Mouse (Mus musculus): ENCODE results near the gene Atg7. TPM values are rescaled to one million over a fixed set of nuclear protein-coding genes. Genes with fewer than 3 reads are reported as not detected.

Atg7 gene
- polyA plus RNA-seq, 1 experiment from 2014 or later = 20.8 TPM

- no peak overlapping the region for H3K4me2 ChIP-seq (replicated peaks)
- no peak for ATAC-seq (replicated peaks)
- no peaks in the 10 kb centered on the region for H3K27me3 ChIP-seq
- H3K9ac ChIP-seq (replicated peaks) = no peak overlapping the region
- no peaks in the 10 kb centered on the region for H3K9me3 ChIP-seq
- H3K27ac ChIP-seq (replicated peaks) = peak overlapping the region; percentile 60; the same call in 1 of the 2 replicates
- H3K36me3 ChIP-seq = no peaks in the 10 kb centered on the region
- 79% methylated on average over 8 of the region's 8 CpGs for WGBS
- H3K4me1 ChIP-seq = peaks cover 35% of the 10 kb centered on the region
- H3K4me3 ChIP-seq = no peak overlapping the region
These were observed 76.8 kb downstream of the Atg7 start for GRCm38 (mm10) chr6:114719665-114720064.

GRCm38 (mm10) chr6:114722046-114722445, 79.1 kb downstream of the Atg7 start:
- Histone ChIP-seq H3K4me1 (peaks cover 33% of the 10 kb centered on the region), H3K4me3 (no peak overlapping the region), H3K9ac (replicated peaks) (no peak overlapping the region), H3K36me3 (no peaks in the 10 kb centered on the region), H3K27ac (replicated peaks) (no peak overlapping the region), H3K9me3 (no peaks in the 10 kb centered on the region), H3K4me2 (replicated peaks) (no peak overlapping the region), H3K27me3 (no peaks in the 10 kb centered on the region)
- ATAC-seq (replicated peaks) = no peak
- 93% methylated on average over 5 of the region's 5 CpGs for whole genome bisulfite sequencing

GRCm38 (mm10) chr6:114723925-114724324, 81.0 kb downstream of the Atg7 start:
- Histone ChIP-seq H3K4me1 (peaks cover 28% of the 10 kb centered on the region), H3K9ac (replicated peaks) (no peak overlapping the region), H3K4me2 (replicated peaks) (no peak overlapping the region), H3K27ac (replicated peaks) (no peak overlapping the region), H3K36me3 (no peaks in the 10 kb centered on the region), H3K4me3 (no peak overlapping the region), H3K9me3 (no peaks in the 10 kb centered on the region), H3K27me3 (no peaks in the 10 kb centered on the region)
- 21% methylated on average over 9 of the region's 9 CpGs for WGBS
- peak; percentile 73 for ATAC-seq (replicated peaks)

DNA sequence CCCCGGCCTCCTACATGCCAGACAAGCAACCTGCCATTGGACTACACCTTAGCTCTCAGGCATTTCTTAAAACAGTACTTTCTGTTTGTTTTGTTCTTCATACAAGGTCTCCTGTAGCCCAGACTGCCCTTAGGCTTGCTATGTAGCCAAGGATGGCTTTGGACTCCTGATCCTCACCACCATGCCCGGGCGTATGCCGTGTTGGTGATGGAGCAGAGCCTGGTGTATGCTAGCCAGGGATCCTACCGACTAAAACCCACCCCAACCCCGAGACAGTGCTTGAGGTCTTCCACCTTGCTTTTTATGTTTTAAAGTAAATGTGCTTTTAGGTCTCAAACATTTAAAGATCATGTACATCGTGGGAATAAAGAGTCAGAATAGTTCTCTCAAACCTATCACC, 81.5 kb downstream of the Atg7 start:
- H3K4me1 ChIP-seq = peaks cover 23% of the 10 kb centered on the region
- no peaks in the 10 kb centered on the region for H3K27me3 ChIP-seq
- H3K4me3 ChIP-seq = no peak overlapping the region
- 89% methylated on average over 7 of the region's 7 CpGs for WGBS
- H3K4me2 ChIP-seq (replicated peaks) = no peak overlapping the region
- no peaks in the 10 kb centered on the region for H3K36me3 ChIP-seq
- no peaks in the 10 kb centered on the region for H3K9me3 ChIP-seq
- no peak overlapping the region for H3K9ac ChIP-seq (replicated peaks)
- no peak overlapping the region for H3K27ac ChIP-seq (replicated peaks)
- ATAC-seq (replicated peaks) = peak; percentile 16

DNA sequence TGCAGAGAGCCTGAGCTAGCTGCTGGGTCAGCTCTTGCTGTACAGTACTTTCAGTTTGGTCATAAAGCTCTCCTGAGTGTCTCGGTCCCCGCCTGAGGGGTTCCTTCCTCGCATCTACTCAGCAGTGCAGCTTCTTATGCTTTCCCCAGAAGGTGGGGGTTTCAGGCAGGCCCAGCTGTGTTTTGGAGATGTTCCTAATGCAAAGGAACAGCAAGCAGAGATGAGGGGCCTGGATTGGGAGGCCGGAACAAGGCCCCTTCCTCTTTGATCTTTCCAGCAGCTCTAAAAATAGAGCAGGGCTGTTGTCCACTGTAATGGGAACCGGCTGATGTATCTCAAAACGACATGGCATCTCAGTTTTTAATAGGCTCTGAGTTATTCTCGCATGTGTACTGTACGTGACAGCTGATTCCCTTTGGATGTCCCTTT, 82.3 kb downstream of the Atg7 start:
- Histone ChIP-seq H3K9me3 (no peaks in the 10 kb centered on the region), H3K4me1 (peaks cover 17% of the 10 kb centered on the region), H3K4me2 (replicated peaks) (no peak overlapping the region), H3K27me3 (no peaks in the 10 kb centered on the region), H3K27ac (replicated peaks) (no peak overlapping the region), H3K9ac (replicated peaks) (no peak overlapping the region), H3K36me3 (no peaks in the 10 kb centered on the region), H3K4me3 (no peak overlapping the region)
- 69% methylated on average over 8 of the region's 8 CpGs for WGBS
- ATAC-seq (replicated peaks) = no peak

DNA sequence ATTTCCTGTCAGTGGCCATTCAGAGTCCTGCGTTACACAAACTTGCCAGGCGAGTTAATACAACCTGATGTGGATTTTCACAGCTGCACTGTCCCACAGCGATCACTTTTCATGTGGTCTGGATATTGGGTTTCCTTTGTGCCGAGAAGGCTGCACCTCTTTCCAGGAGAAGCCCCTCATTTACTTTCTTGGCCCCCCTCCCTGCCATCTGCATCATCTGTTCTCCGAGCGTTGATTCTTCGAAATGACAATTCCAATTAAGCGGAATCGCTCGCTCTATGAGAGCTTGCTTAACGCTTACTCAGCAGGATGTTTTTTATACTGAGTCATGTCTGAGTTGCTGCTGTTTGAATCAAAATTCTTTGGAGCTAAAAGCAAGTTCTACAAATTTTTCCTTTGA, 83.8 kb downstream of the Atg7 start:
- Histone ChIP-seq H3K27me3 (no peaks in the 10 kb centered on the region), H3K9me3 (no peaks in the 10 kb centered on the region), H3K9ac (replicated peaks) (no peak overlapping the region), H3K4me1 (peaks cover 17% of the 10 kb centered on the region), H3K4me3 (no peak overlapping the region), H3K4me2 (replicated peaks) (no peak overlapping the region), H3K27ac (replicated peaks) (0 out of 2 replicates have a peak overlapping the region, but pooled peaks have one; percentile 11), H3K36me3 (no peaks in the 10 kb centered on the region)
- 26% methylated on average over 11 of the region's 11 CpGs for WGBS
- peak; percentile 44; the same call in 1 of the 2 replicates for ATAC-seq (replicated peaks)

GRCm38 (mm10) chr6:114733156-114733555, 90.3 kb downstream of the Atg7 start:
- Histone ChIP-seq H3K36me3 (no peaks in the 10 kb centered on the region), H3K4me3 (no peak overlapping the region), H3K9me3 (no peaks in the 10 kb centered on the region), H3K4me2 (replicated peaks) (no peak overlapping the region), H3K4me1 (peaks cover 5% of the 10 kb centered on the region), H3K27ac (replicated peaks) (no peak overlapping the region), H3K27me3 (no peaks in the 10 kb centered on the region), H3K9ac (replicated peaks) (no peak overlapping the region)
- ATAC-seq (replicated peaks) = no peak
- WGBS = 77% methylated on average over 5 of the region's 5 CpGs

- ATAC-seq (replicated peaks) = no peak
- no peak overlapping the region for H3K4me2 ChIP-seq (replicated peaks)
- no peak overlapping the region; the same call in 1 of the 2 replicates for H3K27ac ChIP-seq (replicated peaks)
- no peaks in the 10 kb centered on the region for H3K9me3 ChIP-seq
- H3K9ac ChIP-seq (replicated peaks) = no peak overlapping the region
- H3K4me1 ChIP-seq = peaks cover 10% of the 10 kb centered on the region
- no peak overlapping the region for H3K4me3 ChIP-seq
- no peaks in the 10 kb centered on the region for H3K27me3 ChIP-seq
- 73% methylated on average over 3 of the region's 3 CpGs for WGBS
- H3K36me3 ChIP-seq = no peaks in the 10 kb centered on the region
These were observed 90.8 kb downstream of the Atg7 start for GRCm38 (mm10) chr6:114733681-114734080.

DNA sequence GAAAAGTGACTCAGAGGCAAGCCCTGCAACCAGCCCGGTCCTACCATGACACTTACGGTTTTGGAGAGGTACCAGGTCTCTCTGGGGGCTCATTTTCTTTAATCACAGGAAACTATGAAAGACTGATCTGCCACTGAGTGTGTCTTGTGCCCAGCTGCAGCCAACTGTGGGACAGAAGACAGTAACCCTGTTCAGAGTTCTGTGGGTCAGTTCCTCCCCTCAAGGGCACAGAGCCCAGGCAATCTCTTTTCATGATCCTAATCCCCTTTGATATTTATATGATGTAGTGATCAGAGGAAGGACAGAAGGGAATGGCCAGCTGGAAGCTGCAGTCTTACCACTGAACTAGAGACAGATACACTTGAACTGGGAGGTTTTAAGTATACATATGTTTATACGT, 92.2 kb downstream of the Atg7 start:
- H3K4me3 ChIP-seq = no peak overlapping the region
- peaks cover 10% of the 10 kb centered on the region for H3K4me1 ChIP-seq
- no peaks in the 10 kb centered on the region for H3K27me3 ChIP-seq
- ATAC-seq (replicated peaks) = no peak
- no peak overlapping the region for H3K27ac ChIP-seq (replicated peaks)
- no peak overlapping the region for H3K9ac ChIP-seq (replicated peaks)
- WGBS = 81% methylated on average over 3 of the region's 3 CpGs
- H3K9me3 ChIP-seq = no peaks in the 10 kb centered on the region
- H3K36me3 ChIP-seq = no peaks in the 10 kb centered on the region
- H3K4me2 ChIP-seq (replicated peaks) = no peak overlapping the region

DNA sequence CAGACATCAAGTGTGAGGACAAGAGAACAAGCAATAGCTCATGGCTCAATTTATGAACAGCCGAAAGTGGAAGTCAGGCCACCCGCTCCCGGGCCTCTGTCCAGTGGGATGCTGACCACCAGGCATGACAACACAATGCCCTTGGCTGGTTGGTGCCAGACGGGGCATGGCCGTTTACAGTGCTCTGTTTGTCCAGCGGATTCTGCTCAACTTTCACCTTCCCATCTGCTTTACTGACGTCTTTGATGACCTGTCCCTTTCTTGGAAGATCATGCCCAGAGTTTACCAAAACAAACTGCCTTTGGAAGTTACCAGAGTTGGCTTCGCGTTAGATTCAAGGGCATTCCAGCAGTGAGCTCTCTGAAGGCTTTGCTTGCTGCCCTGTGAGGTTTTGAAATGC, 93.5 kb downstream of the Atg7 start:
- Histone ChIP-seq H3K9me3 (no peaks in the 10 kb centered on the region), H3K4me2 (replicated peaks) (no peak overlapping the region), H3K27me3 (no peaks in the 10 kb centered on the region), H3K36me3 (peaks cover 4% of the 10 kb centered on the region; the same call in 1 of the 2 replicates), H3K4me1 (peaks cover 10% of the 10 kb centered on the region), H3K4me3 (no peak overlapping the region), H3K9ac (replicated peaks) (no peak overlapping the region), H3K27ac (replicated peaks) (no peak overlapping the region)
- 91% methylated on average over 9 of the region's 9 CpGs for WGBS
- no peak for ATAC-seq (replicated peaks)

GRCm38 (mm10) chr6:114737181-114737580, 94.3 kb downstream of the Atg7 start:
- Histone ChIP-seq H3K27ac (replicated peaks) (no peak overlapping the region), H3K27me3 (no peaks in the 10 kb centered on the region), H3K9ac (replicated peaks) (no peak overlapping the region), H3K9me3 (no peaks in the 10 kb centered on the region), H3K4me2 (replicated peaks) (no peak overlapping the region), H3K4me1 (peaks cover 10% of the 10 kb centered on the region), H3K36me3 (peaks cover 4% of the 10 kb centered on the region; the same call in 1 of the 2 replicates), H3K4me3 (no peak overlapping the region)
- 80% methylated on average over 11 of the region's 11 CpGs for WGBS
- no peak for ATAC-seq (replicated peaks)

- Histone ChIP-seq H3K4me3 (peak overlapping the region; percentile 36), H3K36me3 (peaks cover 4% of the 10 kb centered on the region; the same call in 1 of the 2 replicates), H3K4me1 (peaks cover 10% of the 10 kb centered on the region), H3K9me3 (no peaks in the 10 kb centered on the region), H3K4me2 (replicated peaks) (peak overlapping the region; percentile 64), H3K27me3 (no peaks in the 10 kb centered on the region), H3K9ac (replicated peaks) (peak overlapping the region; percentile 56), H3K27ac (replicated peaks) (no peak overlapping the region)
- WGBS = 11% methylated on average over 46 of the region's 46 CpGs
- peak; percentile 83 for ATAC-seq (replicated peaks)
These were observed 95.2 kb downstream of the Atg7 start for GRCm38 (mm10) chr6:114737931-114738759.

All from forebrain, embryonic 15.5 days (tissue).